Mouse (Mus musculus): ENCODE results near the gene Rfesd. TPM values are rescaled to one million over a fixed set of nuclear protein-coding genes. Genes with fewer than 3 reads are reported as not detected.
A peak's percentile ranks its signal among the peaks of the same experiment; 100 is the strongest.

Rfesd gene
- polyA plus RNA-seq (2014; fragmentation: Nextera tagmentation; extraction: Ambion mirVana), result 19.1 and 21.8 TPM in 2 replicates

GRCm38 (mm10) chr13:76017974-76018843 lies at the start of gene Rfesd:
Gene Rfesd, minus strand, starts transcription at chr13:76018719.
- Histone ChIP-seq H3K4me2 (ENCODE audit: low read depth, severe bottlenecking) (peak within 1 kb of the TSS; percentile 63), H3K4me3 (ENCODE audit: low read depth, low read length) (peak within 1 kb of the TSS; percentile 75), H3K9me3 (ENCODE audit: control insufficient read depth, low read length) (no peaks in the 10 kb centered on the region), H3K9ac (ENCODE audit: low read length) (peak within 1 kb of the TSS; percentile 93), H3K4me1 (ENCODE audit: control insufficient read depth, insufficient read depth, low read length) (no peaks in the 10 kb centered on the region), H3K27me3 (ENCODE audit: control insufficient read depth, insufficient read depth, low read length) (no peaks in the 10 kb centered on the region), H3K27ac (replicated peaks; ENCODE audit: low read depth, low read length) (peak within 1 kb of the TSS; percentile 56), H3K36me3 (ENCODE audit: control insufficient read depth, insufficient read depth, low read length) (no peaks in the 10 kb centered on the region)
- 1% methylated on average over 50 of the region's 50 CpGs for WGBS
- ATAC-seq (ENCODE audit: insufficient number of reproducible peaks, low FRiP score, low TSS enrichment, low read depth) (peak; percentile 100), DNase-seq (ENCODE audit: low spot score) (peak; percentile 97)

- peak; percentile 43 for DNase-seq (ENCODE audit: low spot score)
- no peaks in the 10 kb centered on the region for H3K27me3 ChIP-seq (ENCODE audit: control insufficient read depth, insufficient read depth, low read length)
- peaks cover 8% of the 10 kb centered on the region; the same call in 1 of the 2 replicates for H3K4me1 ChIP-seq (ENCODE audit: control insufficient read depth, insufficient read depth, low read length)
- H3K9me3 ChIP-seq (ENCODE audit: control insufficient read depth, low read length), result no peaks in the 10 kb centered on the region
- no peak overlapping the region for H3K9ac ChIP-seq (ENCODE audit: low read length)
- no peak overlapping the region for H3K4me3 ChIP-seq (ENCODE audit: low read depth, low read length)
- ATAC-seq (ENCODE audit: insufficient number of reproducible peaks, low FRiP score, low TSS enrichment, low read depth), result peak; percentile 76; the same call in 1 of the 2 replicates
- H3K27ac ChIP-seq (replicated peaks; ENCODE audit: low read depth, low read length), result no peak overlapping the region
- H3K4me2 ChIP-seq (ENCODE audit: low read depth, severe bottlenecking), result no peak overlapping the region
- WGBS, result 64% methylated on average over 13 of the region's 13 CpGs
- peaks cover 3% of the 10 kb centered on the region; the same call in 1 of the 2 replicates for H3K36me3 ChIP-seq (ENCODE audit: control insufficient read depth, insufficient read depth, low read length)
These were observed 45.9 kb upstream of the Rfesd start for GRCm38 (mm10) chr13:76064363-76064945.

GRCm38 (mm10) chr13:76063548-76063947 lies 45.0 kb upstream of the Rfesd start:
- peaks cover 8% of the 10 kb centered on the region; the same call in 1 of the 2 replicates for H3K4me1 ChIP-seq (ENCODE audit: control insufficient read depth, insufficient read depth, low read length)
- WGBS, result 82% methylated on average over 4 of the region's 4 CpGs
- H3K27me3 ChIP-seq (ENCODE audit: control insufficient read depth, insufficient read depth, low read length), result no peaks in the 10 kb centered on the region
- no peak overlapping the region for H3K4me2 ChIP-seq (ENCODE audit: low read depth, severe bottlenecking)
- DNase-seq (ENCODE audit: low spot score) (no peak), ATAC-seq (ENCODE audit: insufficient number of reproducible peaks, low FRiP score, low TSS enrichment, low read depth) (no peak)
- H3K9me3 ChIP-seq (ENCODE audit: control insufficient read depth, low read length), result no peaks in the 10 kb centered on the region
- no peak overlapping the region for H3K4me3 ChIP-seq (ENCODE audit: low read depth, low read length)
- H3K27ac ChIP-seq (replicated peaks; ENCODE audit: low read depth, low read length), result no peak overlapping the region
- no peak overlapping the region for H3K9ac ChIP-seq (ENCODE audit: low read length)
- H3K36me3 ChIP-seq (ENCODE audit: control insufficient read depth, insufficient read depth, low read length), result peaks cover 3% of the 10 kb centered on the region; the same call in 1 of the 2 replicates

- DNase-seq (ENCODE audit: low spot score) (no peak), ATAC-seq (ENCODE audit: insufficient number of reproducible peaks, low FRiP score, low TSS enrichment, low read depth) (no peak)
- Histone ChIP-seq H3K27me3 (ENCODE audit: control insufficient read depth, insufficient read depth, low read length) (0 out of 2 replicates have a peak, but pooled peaks cover 2% of the 10 kb centered on the region), H3K4me1 (ENCODE audit: control insufficient read depth, insufficient read depth, low read length) (peaks cover 8% of the 10 kb centered on the region; the same call in 1 of the 2 replicates), H3K9ac (ENCODE audit: low read length) (no peak overlapping the region), H3K4me2 (ENCODE audit: low read depth, severe bottlenecking) (no peak overlapping the region), H3K4me3 (ENCODE audit: low read depth, low read length) (no peak overlapping the region), H3K9me3 (ENCODE audit: control insufficient read depth, low read length) (no peaks in the 10 kb centered on the region), H3K36me3 (ENCODE audit: control insufficient read depth, insufficient read depth, low read length) (peaks cover 3% of the 10 kb centered on the region; the same call in 1 of the 2 replicates), H3K27ac (replicated peaks; ENCODE audit: low read depth, low read length) (no peak overlapping the region)
- WGBS, result 94% methylated on average over 3 of the region's 3 CpGs
These were observed 44.0 kb upstream of the Rfesd start for GRCm38 (mm10) chr13:76062569-76062968.

GRCm38 (mm10) chr13:76062126-76062525 lies 43.6 kb upstream of the Rfesd start:
- WGBS, result 93% methylated on average over 3 of the region's 3 CpGs
- no peak for DNase-seq (ENCODE audit: low spot score)
- no peak overlapping the region for H3K27ac ChIP-seq (replicated peaks; ENCODE audit: low read depth, low read length)

GRCm38 (mm10) chr13:76059591-76059990 lies 41.1 kb upstream of the Rfesd start:
- H3K27me3 ChIP-seq (ENCODE audit: control insufficient read depth, insufficient read depth, low read length), result peaks cover 23% of the 10 kb centered on the region
- H3K4me3 ChIP-seq (ENCODE audit: low read depth, low read length), result no peak overlapping the region
- 93% methylated on average over 4 of the region's 4 CpGs for WGBS
- no peak overlapping the region for H3K27ac ChIP-seq (replicated peaks; ENCODE audit: low read depth, low read length)
- peaks cover 13% of the 10 kb centered on the region for H3K4me1 ChIP-seq (ENCODE audit: control insufficient read depth, insufficient read depth, low read length)
- ATAC-seq (ENCODE audit: insufficient number of reproducible peaks, low FRiP score, low TSS enrichment, low read depth) (no peak), DNase-seq (ENCODE audit: low spot score) (no peak)
- H3K36me3 ChIP-seq (ENCODE audit: control insufficient read depth, insufficient read depth, low read length), result no peaks in the 10 kb centered on the region
- no peak overlapping the region for H3K4me2 ChIP-seq (ENCODE audit: low read depth, severe bottlenecking)
- H3K9me3 ChIP-seq (ENCODE audit: control insufficient read depth, low read length), result no peaks in the 10 kb centered on the region
- no peak overlapping the region for H3K9ac ChIP-seq (ENCODE audit: low read length)

More at GRCm38 (mm10) chr13:76062126-76062525, 43.6 kb upstream of the Rfesd start:
- Histone ChIP-seq H3K27me3 (ENCODE audit: control insufficient read depth, insufficient read depth, low read length) (0 out of 2 replicates have a peak, but pooled peaks cover 5% of the 10 kb centered on the region), H3K36me3 (ENCODE audit: control insufficient read depth, insufficient read depth, low read length) (peaks cover 3% of the 10 kb centered on the region; the same call in 1 of the 2 replicates), H3K9ac (ENCODE audit: low read length) (no peak overlapping the region), H3K4me1 (ENCODE audit: control insufficient read depth, insufficient read depth, low read length) (peaks cover 8% of the 10 kb centered on the region; the same call in 1 of the 2 replicates), H3K4me3 (ENCODE audit: low read depth, low read length) (no peak overlapping the region), H3K4me2 (ENCODE audit: low read depth, severe bottlenecking) (no peak overlapping the region), H3K9me3 (ENCODE audit: control insufficient read depth, low read length) (no peaks in the 10 kb centered on the region)
- no peak for ATAC-seq (ENCODE audit: insufficient number of reproducible peaks, low FRiP score, low TSS enrichment, low read depth)

- no peak for DNase-seq (ENCODE audit: low spot score)
- ATAC-seq (ENCODE audit: insufficient number of reproducible peaks, low FRiP score, low TSS enrichment, low read depth), result no peak
- Histone ChIP-seq H3K27me3 (ENCODE audit: control insufficient read depth, insufficient read depth, low read length) (peaks cover 26% of the 10 kb centered on the region), H3K27ac (replicated peaks; ENCODE audit: low read depth, low read length) (no peak overlapping the region), H3K4me2 (ENCODE audit: low read depth, severe bottlenecking) (no peak overlapping the region), H3K4me1 (ENCODE audit: control insufficient read depth, insufficient read depth, low read length) (peaks cover 8% of the 10 kb centered on the region), H3K36me3 (ENCODE audit: control insufficient read depth, insufficient read depth, low read length) (no peaks in the 10 kb centered on the region), H3K9ac (ENCODE audit: low read length) (no peak overlapping the region), H3K4me3 (ENCODE audit: low read depth, low read length) (no peak overlapping the region), H3K9me3 (ENCODE audit: control insufficient read depth, low read length) (no peaks in the 10 kb centered on the region)
- 66% methylated on average over 10 of the region's 10 CpGs for WGBS
These were observed 38.9 kb upstream of the Rfesd start for GRCm38 (mm10) chr13:76057267-76058069.

- Histone ChIP-seq H3K27me3 (ENCODE audit: control insufficient read depth, insufficient read depth, low read length) (peaks cover 26% of the 10 kb centered on the region), H3K27ac (replicated peaks; ENCODE audit: low read depth, low read length) (no peak within 1 kb of the TSS), H3K9me3 (ENCODE audit: control insufficient read depth, low read length) (no peaks in the 10 kb centered on the region), H3K4me3 (ENCODE audit: low read depth, low read length) (peak within 1 kb of the TSS; percentile 47), H3K9ac (ENCODE audit: low read length) (peak within 1 kb of the TSS; percentile 1; the same call in 1 of the 2 replicates), H3K4me2 (ENCODE audit: low read depth, severe bottlenecking) (peak within 1 kb of the TSS; percentile 92), H3K36me3 (ENCODE audit: control insufficient read depth, insufficient read depth, low read length) (no peaks in the 10 kb centered on the region), H3K4me1 (ENCODE audit: control insufficient read depth, insufficient read depth, low read length) (peaks cover 8% of the 10 kb centered on the region)
- no peak for DNase-seq (ENCODE audit: low spot score)
- peak; percentile 36 for ATAC-seq (ENCODE audit: insufficient number of reproducible peaks, low FRiP score, low TSS enrichment, low read depth)
- WGBS, result 13% methylated on average over 10 of the region's 10 CpGs
These were observed 38.4 kb upstream of the Rfesd start, which contains the start of gene Gpr150 for GRCm38 (mm10) chr13:76056896-76057266. Gene Gpr150, minus strand, starts transcription at chr13:76056996.
